Mouse (Mus musculus) frontal cortex, adult (tissue): ENCODE data around the gene Plekhg1.

ENCODE experiments used
- ATAC-seq: cut with Nextera tagmentation; 2 replicates; pipeline ENCODE4 v1.9.2; 2017; ENCODE audit warnings: mild to moderate bottlenecking, moderate library complexity, mixed read lengths; ENCODE audit not compliant: low TSS enrichment

The Plekhg1 gene

GRCm38 (mm10) chr10:3888510-3888909 is 148.3 kb downstream of the Plekhg1 start:
- peak; percentile 50 for ATAC-seq

GRCm38 (mm10) chr10:3891381-3892263 is 151.5 kb downstream of the Plekhg1 start:
- ATAC-seq, result no peak

- no peak for ATAC-seq
These were observed 152.2 kb downstream of the Plekhg1 start for GRCm38 (mm10) chr10:3892368-3892767.

- ATAC-seq, result no peak
These were observed 157.9 kb downstream of the Plekhg1 start for GRCm38 (mm10) chr10:3898068-3898467.

GRCm38 (mm10) chr10:3900416-3900956 is 160.3 kb downstream of the Plekhg1 start:
- ATAC-seq, result no peak

GRCm38 (mm10) chr10:3905747-3906146 is 165.6 kb downstream of the Plekhg1 start:
- ATAC-seq, result no peak

- ATAC-seq, result no peak
These were observed 173.9 kb downstream of the Plekhg1 start for GRCm38 (mm10) chr10:3914104-3914503.

- ATAC-seq, result 0 out of 2 replicates have a peak, but pooled peaks have one; percentile 27
These were observed 180.4 kb downstream of the Plekhg1 start for GRCm38 (mm10) chr10:3920368-3921152.

- ATAC-seq, result no peak
These were observed 187.9 kb downstream of the Plekhg1 start for GRCm38 (mm10) chr10:3928008-3928545.

- no peak for ATAC-seq
These were observed 191.7 kb downstream of the Plekhg1 start for GRCm38 (mm10) chr10:3931831-3932230.

- ATAC-seq, result no peak
These were observed 193.3 kb downstream of the Plekhg1 start for GRCm38 (mm10) chr10:3933311-3933940.

GRCm38 (mm10) chr10:3936864-3937263 is 196.7 kb downstream of the Plekhg1 start:
- ATAC-seq, result no peak

GRCm38 (mm10) chr10:3939895-3940595 is 199.9 kb downstream of the Plekhg1 start:
- ATAC-seq, result no peak

- ATAC-seq, result no peak
These were observed 200.4 kb downstream of the Plekhg1 start for GRCm38 (mm10) chr10:3940596-3940975.

GRCm38 (mm10) chr10:3941054-3941757 is 201.0 kb downstream of the Plekhg1 start:
- ATAC-seq, result no peak

GRCm38 (mm10) chr10:3942289-3942688 is 202.1 kb downstream of the Plekhg1 start:
- no peak for ATAC-seq

GRCm38 (mm10) chr10:3943492-3944395 is 203.6 kb downstream of the Plekhg1 start:
- ATAC-seq, result peak; percentile 59; the same call in 1 of the 2 replicates

- no peak for ATAC-seq
These were observed 206.7 kb downstream of the Plekhg1 start for GRCm38 (mm10) chr10:3946871-3947270.

- no peak for ATAC-seq
These were observed 207.2 kb downstream of the Plekhg1 start for GRCm38 (mm10) chr10:3947346-3947745.
